Mouse (Mus musculus) megakaryocyte-erythroid progenitor cell, adult 5-6 weeks (primary cell): Measurements from ENCODE around the gene Lama2. TPM values are rescaled to one million over a fixed set of nuclear protein-coding genes. Genes with fewer than 3 reads are reported as not detected.

Source experiments
- ATAC-seq: replicated peaks from 2 replicates; pipeline ENCODE4 v1.8.0; 2016; ENCODE audit warnings: mild to moderate bottlenecking, inconsistent platforms; ENCODE audit not compliant: severe bottlenecking, poor library complexity, low FRiP score, low TSS enrichment
- total RNA-seq, 2 experiments: library from RNA; stranded (forward) in 1 of 2; stranded (reverse) in 1 of 2; fragments of 200-1000, 215-1000 nt in 1 of 2; fragments of >200 nt in 1 of 2; fragmentation: Nextera tagmentation in 1 of 2; gene quantifications; 2 replicates each; pipeline ENCODE4 v1.2.3; 2014 to 2017

Gene Lama2
- total RNA-seq, 2 experiments from 2014 or later = not detected

DNA sequence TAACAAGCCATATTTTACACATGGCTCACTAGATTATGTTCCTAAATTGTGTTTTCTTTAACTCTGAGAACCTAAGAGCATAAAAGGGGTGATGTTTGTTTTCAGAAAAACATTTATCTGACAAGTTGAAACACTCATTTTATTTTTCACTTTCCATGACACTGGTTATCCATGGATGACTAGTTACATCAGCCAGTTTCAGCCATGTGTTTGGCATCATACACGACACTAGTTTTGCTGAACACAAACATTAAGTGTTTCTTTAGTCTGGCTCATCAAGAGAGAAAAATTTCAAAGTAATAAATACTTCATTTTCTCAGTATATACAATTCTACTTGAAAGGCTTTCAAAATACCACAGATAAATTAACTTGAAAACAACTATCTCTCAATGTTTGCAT is 228.8 kb downstream of the Lama2 start:
- no peak for ATAC-seq

DNA sequence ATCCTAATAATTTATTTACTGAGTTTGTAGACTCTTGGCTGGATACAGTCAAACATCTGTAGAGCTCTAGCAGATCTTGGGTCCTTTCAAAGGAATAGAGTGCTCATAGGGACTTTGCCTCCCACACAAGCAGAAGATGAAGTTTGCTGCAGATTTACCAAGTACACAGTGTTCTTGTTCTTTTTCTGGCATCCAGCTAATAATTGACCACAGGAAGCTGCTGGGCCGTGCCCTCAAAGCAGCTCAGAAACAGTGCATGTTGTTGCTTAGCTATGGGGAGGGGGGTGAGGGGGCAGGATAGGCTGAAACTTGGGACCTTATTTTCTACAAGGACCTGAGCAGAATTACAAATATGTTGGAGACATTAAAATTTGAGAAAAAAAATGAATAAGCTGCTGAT is 232.0 kb downstream of the Lama2 start:
- ATAC-seq = no peak

DNA sequence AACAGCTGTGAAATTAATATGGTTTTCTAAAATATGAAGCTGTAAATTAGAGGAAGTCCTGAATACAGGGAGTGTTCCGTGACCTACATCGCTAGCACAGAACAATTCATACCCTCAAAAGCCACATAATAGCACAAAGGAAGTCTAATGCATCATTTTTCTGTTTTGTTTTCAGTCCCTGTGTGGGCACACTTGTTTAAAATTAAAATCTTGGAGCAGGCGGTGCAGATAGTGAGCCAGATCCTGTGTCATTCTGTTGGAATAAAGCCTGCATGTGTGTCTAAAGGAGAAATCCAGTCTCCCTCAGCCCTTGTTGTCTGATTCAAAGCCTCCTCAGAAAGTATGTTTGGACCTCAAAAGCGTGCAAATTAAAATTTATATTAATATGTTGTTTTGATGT is 234.9 kb downstream of the Lama2 start:
- no peak for ATAC-seq

DNA sequence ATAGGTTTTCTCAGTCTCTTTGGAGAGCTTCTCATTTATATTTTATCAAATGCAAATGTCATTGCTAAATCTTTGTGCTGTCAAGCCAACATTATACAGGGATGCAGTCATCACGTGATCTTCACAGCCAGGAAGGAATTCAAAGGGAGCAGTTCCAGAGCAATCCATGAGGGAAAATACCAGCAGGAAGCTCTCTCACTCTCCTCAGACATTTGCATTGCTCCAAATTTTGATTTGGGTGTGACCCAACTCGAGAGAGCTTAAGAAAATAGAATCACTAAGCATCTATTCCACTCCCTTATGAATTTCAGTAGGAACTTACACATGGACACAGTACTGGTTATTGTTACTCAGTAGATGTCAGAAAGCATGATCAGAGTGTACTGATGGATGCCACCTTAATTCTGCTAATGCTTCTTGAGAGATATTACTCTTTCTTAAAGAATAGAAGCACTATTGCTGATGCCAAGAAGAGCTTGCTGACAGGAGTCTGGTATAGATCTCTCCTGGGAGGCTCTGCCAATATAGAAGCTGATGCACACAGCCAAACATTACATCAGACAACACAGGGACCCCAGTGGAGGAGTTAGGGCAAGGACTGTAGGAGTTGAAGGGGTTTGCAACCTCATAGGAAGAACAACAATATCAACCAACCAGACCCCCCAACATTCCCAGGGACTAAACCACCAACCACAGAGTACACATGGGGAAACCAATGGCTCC is 236.5 kb downstream of the Lama2 start:
- ATAC-seq = no peak

DNA sequence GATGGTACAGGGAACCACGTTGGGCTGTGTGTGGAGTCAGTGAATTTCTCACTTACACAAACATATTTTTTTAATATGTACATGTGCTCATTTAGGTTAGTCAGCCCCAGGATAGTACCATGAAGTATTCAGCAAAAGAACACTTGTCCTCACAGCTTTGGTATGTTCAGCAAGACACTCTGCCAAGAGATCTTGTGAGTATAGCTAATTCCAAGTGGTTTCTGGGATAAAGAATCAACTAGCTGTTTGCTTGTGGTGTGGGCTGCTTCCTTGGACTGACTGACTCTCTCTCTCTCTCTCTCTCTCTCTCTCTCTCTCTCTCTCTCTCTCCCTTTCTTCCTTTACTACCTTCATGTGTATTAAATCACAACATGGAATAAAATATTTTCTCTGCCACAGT is 241.3 kb downstream of the Lama2 start:
- no peak for ATAC-seq

DNA sequence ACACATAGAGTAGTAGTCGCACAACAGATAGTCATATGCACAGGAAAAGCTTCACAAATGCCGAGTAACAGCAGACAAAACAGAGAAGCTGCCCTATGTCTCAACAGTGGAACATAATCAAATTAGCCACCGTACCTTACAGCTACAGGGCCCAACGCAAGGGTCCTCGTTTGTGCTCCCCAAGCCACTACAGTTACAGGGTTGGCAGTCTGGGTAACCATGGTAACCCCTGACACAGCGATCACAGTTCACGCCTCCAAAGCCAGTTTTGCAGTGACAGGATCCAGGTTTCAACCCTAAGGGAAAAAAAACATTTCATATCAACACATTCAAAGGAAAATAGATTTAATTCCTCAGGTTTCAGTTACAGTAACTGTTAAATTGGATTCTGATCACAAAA is 275.3 kb downstream of the Lama2 start:
- ATAC-seq = no peak

DNA sequence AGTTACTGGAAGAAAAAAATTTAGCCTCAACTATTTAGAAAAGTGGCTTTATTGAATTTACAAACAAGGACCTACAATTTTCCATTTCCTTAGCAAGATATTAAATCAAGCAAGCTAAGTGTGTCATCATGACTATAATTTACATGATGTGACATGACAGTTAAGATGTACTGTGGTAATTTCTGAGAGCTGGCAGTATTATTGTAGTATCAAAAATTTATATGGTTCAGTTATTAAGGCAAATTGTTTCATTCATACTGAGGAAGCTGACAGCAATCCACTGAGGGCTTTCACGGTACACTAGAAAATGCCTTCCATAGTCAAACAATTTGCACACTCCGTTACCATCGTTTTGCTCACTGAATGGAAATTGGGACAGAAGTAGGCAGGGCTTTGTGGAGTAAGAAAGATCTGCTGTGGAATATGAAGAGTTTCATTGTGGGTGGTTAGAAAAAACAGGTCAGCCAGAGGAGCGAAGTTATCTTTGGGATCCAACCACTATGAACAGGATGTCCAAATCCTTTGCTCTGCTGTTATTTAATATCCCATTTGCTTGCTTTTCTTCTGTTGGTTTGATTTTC is 297.1 kb downstream of the Lama2 start:
- no peak for ATAC-seq

DNA sequence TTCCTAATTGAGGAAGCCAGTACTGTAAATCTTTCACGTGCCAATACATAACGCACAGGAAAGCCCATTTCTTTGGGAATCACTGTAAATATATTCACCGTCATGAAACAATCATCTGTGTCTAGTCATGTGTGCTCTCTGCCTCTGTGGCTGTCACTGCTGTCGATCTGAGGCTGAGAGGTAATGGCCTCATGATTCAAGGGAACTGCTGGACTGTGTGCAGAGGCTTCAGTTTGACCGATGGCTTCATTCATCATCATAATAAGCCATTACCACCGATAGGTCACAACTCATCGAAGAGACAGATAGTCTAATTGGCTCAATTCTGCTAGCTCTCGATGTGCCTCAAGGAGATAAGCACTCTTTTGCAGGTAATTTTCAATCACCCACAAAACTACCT is 312.1 kb downstream of the Lama2 start:
- ATAC-seq = no peak

DNA sequence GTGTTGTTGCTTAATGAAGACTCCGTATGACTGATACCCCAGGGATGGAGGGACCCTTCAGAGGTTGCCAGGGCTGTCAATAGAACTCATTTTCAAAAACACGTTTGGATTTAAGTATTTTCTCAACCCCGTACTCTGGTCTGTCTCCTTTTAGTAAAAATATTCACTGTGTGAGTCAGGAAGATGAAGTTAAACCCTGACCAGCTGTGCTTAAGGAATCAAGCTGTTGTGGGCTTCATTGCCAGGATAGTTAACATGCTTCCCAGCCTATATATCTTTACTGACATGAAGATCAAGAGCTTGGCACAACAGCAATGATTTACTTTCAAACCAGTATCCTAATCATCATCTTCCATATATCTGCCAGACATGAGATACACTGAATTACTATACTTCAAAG is 314.3 kb downstream of the Lama2 start:
- ATAC-seq = no peak

DNA sequence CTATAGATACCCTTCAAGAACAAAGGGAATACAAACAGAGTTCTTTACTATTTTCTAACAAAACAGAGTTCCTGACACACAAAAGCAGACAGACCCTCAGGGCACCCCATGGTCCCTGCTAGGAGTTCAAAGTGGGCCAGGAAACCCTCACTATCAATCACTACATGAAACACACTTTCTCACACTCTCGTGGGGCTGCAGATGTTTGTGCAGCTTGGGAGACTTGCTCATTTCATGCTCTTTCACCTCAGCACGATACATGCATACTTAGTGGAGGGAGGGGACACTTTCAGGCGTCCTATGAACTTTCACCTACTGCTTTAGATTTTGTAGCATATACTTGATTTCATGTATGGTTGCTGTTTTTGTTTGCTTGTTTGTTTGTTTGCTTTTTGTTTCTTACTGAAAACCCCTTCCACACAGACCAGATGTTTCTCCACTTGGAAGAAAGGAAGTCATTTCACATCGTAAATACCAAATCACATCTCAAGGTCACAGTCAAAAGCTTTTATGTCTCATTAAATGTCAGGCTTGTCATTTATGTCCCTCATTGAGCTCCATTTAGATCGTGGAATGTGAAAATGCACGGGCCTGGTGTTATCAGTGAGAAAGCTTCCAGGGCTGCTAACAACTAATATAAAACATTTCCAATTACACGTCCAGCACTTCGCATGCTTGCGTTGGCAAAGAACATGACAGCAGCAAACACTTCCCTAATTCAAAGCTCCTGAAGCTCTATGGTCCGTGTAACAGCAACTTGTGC is 334.3 kb downstream of the Lama2 start:
- no peak for ATAC-seq

DNA sequence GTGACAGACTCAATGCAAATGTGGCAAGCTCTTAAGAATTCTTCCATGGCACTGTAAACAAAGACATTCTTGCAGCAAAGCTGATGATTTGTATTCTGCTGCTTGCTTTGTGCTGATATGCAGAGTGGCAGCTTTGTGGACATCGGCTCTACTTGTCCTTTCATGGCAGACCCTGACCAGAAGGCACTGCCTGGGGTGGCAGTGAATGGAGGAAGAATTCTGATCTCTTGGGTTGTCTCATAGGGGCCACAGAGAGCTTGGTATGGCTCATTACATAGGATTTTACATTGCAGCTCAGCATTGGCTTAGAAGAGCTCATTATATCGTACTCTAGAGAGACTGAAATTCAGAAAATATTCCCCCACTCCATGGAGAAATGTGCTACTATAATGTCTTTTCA is 352.1 kb downstream of the Lama2 start:
- no peak for ATAC-seq

DNA sequence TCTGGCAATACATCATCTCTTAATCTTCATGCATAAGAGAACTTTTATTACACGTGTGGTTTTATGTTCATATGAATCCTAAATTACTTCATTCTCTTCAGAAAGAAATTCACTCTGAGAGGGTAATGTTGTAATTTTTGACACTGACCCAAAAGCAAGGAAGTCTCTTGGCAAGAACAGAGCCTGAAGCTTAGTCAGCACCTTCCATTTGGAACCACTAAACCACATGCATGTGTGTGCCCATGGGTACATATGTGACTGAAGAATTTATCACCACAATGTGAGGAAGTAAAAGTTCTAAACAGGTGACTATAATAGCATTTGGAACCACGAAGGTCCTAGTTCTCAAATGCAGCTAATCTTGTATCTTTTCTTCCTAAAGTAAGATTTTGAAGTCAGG is 353.7 kb downstream of the Lama2 start:
- no peak for ATAC-seq

DNA sequence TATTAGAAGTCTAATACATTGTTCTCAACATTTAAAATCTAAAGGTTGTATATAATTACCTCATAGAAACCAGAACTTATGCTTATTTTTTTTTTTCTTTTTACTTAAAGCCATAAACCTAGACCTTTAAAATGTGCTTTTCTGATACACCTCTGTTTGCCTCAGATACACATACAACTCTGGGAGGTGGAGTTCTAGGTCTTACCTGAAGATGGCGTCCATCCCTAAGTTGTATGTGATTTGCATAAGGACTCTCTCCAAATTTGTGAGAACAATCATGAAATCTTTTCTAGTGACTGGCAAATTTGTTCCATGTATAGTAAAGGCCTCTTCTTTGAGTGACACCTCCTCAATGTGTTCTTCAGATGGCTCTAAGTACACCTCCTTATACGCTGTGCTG is 354.8 kb downstream of the Lama2 start:
- ATAC-seq = no peak

DNA sequence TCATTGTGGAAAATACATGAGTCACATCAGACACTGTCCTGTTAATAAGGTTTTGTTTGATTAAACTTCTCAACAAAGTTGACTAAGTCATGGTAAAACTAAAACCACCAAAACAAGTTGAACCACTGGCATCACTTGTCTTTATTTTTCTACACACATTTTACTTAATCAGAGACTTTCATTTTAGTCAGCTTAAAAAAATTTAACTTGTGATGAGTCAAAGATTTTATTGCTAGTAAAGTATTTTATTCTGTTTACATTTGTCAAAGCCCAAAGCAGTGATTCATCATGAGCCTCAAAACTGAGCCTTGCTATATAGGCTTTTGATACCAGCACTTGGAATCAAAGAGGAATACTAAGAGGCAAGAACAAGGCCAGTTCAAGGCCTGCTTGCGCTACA is 369.8 kb downstream of the Lama2 start:
- no peak for ATAC-seq

DNA sequence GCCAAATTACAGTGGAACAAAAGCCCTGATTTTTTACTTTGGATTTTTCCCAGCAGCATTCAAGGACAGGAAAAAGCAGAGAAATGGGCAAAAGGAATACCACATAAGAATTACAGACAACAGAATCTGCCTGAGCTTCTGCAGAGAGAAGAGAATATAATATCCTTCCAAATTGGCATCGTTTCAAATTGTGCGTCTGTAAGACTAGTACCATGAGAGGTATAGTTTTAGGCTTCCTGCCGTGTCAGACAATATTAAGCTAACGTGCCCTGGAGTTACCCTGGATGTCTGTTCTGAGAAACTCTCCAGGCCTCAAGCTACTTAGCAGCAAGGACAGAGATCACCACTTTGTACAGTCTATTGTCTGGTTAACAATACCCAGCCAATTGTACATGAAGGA is 384.8 kb downstream of the Lama2 start:
- ATAC-seq = no peak

DNA sequence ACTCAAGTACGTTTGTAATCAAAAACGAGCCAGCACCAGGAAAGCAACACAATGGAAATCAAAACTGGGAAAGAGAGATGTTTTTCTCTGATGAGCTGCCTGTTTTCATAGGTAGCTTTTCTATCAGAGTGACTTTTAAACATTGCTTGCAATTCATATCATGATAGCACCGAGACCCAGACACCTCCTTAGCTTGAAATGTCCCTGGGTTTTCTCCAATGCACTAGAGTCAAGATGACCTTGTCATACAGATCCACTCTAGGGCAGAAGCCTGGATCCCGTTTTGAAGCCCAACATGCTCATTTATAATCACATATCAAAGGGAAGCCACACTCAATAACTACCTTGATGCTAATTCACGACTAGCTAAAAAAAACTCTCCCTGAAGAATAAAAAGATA is 386.0 kb downstream of the Lama2 start:
- no peak for ATAC-seq

DNA sequence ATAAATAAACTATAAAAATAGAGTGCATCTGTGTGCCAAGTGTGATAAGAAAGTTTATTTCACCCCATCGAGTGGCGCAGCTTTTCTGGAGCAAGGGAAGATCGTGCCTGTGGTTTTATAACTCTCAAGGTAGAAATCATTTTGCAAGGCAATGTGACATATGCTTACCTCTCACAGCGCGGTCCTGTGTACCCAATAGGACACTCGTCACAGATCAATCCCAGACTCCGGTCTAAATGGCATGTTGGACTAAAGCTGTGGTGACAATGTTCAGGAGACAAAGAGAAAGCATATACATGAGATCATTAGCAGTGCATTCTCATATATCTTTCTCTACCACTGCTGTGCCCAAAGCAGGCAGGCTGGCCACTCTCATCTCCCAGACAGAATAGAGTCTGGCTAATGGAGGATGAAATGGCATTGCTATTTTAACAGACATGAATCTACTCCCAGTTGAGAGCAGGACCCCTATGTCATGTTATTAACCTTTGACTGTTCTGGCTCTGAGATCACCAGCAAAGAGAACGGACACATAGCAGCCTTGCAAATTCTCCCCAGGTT is 395.7 kb downstream of the Lama2 start:
- ATAC-seq = no peak

DNA sequence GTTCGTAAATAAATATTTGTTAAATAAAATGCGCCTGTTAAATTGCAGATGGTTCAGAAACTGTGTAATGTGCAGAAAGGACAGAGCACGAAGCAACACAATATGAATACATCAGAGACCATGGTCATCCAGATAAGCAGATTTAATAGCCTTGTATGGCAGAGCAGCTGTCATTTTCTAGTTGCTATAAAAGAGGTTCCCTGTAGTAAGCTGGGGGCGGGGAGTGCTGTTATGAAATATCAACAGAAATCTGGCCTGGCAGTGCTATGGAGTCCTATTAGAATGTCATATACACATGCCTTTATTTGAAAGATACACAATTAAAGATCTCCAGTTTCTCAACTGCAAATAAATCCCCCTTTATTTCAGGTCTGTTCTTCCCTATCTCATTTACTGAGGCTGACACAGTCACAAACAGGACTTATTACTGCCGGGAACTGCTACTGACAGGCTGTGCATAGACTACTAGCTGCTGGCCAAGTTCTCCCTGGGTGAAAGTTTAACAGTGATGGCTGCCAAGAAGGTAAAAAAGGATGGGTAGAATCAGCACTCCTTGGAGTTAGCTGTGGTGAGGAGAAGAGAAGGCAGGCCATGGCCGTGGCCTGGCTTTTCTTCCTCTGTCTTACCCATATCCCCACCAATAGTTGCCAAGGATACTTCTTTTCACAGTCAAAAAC is 396.8 kb downstream of the Lama2 start:
- no peak for ATAC-seq

DNA sequence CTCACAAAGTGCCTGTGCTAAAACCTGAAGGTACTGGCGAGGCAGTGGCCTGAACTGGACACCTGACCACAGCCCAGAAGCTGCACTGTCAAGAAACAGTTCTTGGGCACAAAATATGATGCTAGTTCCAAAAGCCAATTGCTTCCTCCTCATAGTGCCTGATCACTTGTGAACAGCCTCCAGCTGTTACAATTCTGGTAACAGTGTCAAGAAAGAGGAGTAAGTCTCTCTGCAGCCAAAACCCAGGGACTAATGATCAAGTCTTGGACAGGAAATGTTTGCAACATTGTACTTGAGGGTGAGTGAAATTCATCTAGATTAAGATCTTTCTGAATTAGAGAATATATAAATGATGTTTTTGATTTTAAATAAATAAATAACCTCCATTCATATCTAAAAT is 399.9 kb downstream of the Lama2 start:
- ATAC-seq = no peak

DNA sequence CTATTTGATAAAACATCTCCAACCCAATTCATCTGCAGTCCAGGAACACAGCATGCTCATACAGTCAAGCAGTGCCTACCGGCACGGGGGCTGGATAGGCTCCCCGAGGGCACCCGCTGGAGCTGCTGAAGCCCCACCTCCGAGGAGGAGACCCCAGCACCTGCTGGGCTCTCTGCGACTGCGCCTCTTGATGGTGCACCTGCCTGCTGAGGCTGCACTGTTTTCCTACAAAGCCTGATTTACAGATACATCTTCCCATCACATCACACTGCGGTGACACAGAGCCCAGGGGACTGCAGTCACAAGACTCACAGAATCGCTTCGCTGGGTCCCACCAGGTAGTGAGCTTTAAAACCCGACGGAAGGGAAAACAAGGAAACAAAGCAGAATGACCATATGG is 412.2 kb downstream of the Lama2 start:
- ATAC-seq = no peak
